Mouse (Mus musculus) mouse trophoblast stem cell (cell line): ENCODE data around the gene Hmgcs1.
"Not testable (repeated sequence)": the region's sequence is repeated elsewhere in the genome, so short reads cannot be mapped to it uniquely, and the experiment has no call there.

Experiments
- in situ Hi-C, 2 experiments: fragments of 300-500 bp; cut with MseI, MboI; formaldehyde crosslinking; loops; 2 replicates in 1 of 2; 3 replicates in 1 of 2; pipeline ENCODE4 v1.15.1; 2025

Hmgcs1 gene

GRCm38 (mm10) chr13:119704280-119704679 is 14.1 kb downstream of the Hmgcs1 start:
- in situ Hi-C loops = no loop called here

- in situ Hi-C loops = not testable (repeated sequence)
Observed at GRCm38 (mm10) chr13:119706278-119706880, 16.2 kb downstream of the Hmgcs1 start.

- in situ Hi-C loops = no loop called here
Observed at GRCm38 (mm10) chr13:119706953-119707352, 16.8 kb downstream of the Hmgcs1 start.

- in situ Hi-C loops = no loop called here
Observed at GRCm38 (mm10) chr13:119707906-119708305, 17.7 kb downstream of the Hmgcs1 start.

GRCm38 (mm10) chr13:119708941-119709340 is 18.8 kb downstream of the Hmgcs1 start:
- in situ Hi-C loops = no loop called here

- in situ Hi-C loops = no loop called here
Observed at GRCm38 (mm10) chr13:119709388-119710267, 19.4 kb downstream of the Hmgcs1 start.

GRCm38 (mm10) chr13:119710268-119710610 is 20.1 kb downstream of the Hmgcs1 start:
- in situ Hi-C loops = no loop called here

GRCm38 (mm10) chr13:119712463-119712862 is 22.3 kb downstream of the Hmgcs1 start:
- in situ Hi-C loops = no loop called here

- in situ Hi-C loops = no loop called here
Observed at GRCm38 (mm10) chr13:119713107-119713787, 23.1 kb downstream of the Hmgcs1 start.

- in situ Hi-C loops = no loop called here
Observed at GRCm38 (mm10) chr13:119713821-119714220, 23.6 kb downstream of the Hmgcs1 start.

GRCm38 (mm10) chr13:119716105-119716504 is 25.9 kb downstream of the Hmgcs1 start:
- in situ Hi-C loops = no loop called here

- in situ Hi-C loops = no loop called here
Observed at GRCm38 (mm10) chr13:119722447-119722846, 32.3 kb downstream of the Hmgcs1 start.

GRCm38 (mm10) chr13:119723368-119723767 is 33.2 kb downstream of the Hmgcs1 start:
- in situ Hi-C loops = no loop called here

GRCm38 (mm10) chr13:119724541-119724940 is 34.4 kb downstream of the Hmgcs1 start:
- in situ Hi-C loops = no loop called here

- in situ Hi-C loops = no loop called here
Observed at GRCm38 (mm10) chr13:119727608-119728387, 37.6 kb downstream of the Hmgcs1 start.

GRCm38 (mm10) chr13:119729406-119729805 is 39.2 kb downstream of the Hmgcs1 start:
- in situ Hi-C loops = no loop called here

- in situ Hi-C loops = loop anchor here in 1 of 2 experiments (10.0 kb wide), 1 partner anchor 87 kb away; no protein-coding TSS in a partner anchor
Observed at GRCm38 (mm10) chr13:119731448-119731847, 41.3 kb downstream of the Hmgcs1 start.

GRCm38 (mm10) chr13:119741390-119742237 is 51.4 kb downstream of the Hmgcs1 start:
- in situ Hi-C loops = no loop called here

GRCm38 (mm10) chr13:119742711-119743415 is 52.7 kb downstream of the Hmgcs1 start:
- in situ Hi-C loops = no loop called here

GRCm38 (mm10) chr13:119743470-119743869 is 53.3 kb downstream of the Hmgcs1 start:
- in situ Hi-C loops = no loop called here
